Mouse (Mus musculus): ENCODE measurements around the gene Mcub.

Gene Mcub

GRCm38 (mm10) chr3:129948359-129948758 is 21.6 kb downstream of the Mcub start:
- DNase-seq = no peak

- DNase-seq = no peak
Observed at GRCm38 (mm10) chr3:129946217-129946914, 23.6 kb downstream of the Mcub start.

- DNase-seq = no peak
Observed at GRCm38 (mm10) chr3:129943813-129944212, 26.2 kb downstream of the Mcub start.

- DNase-seq = no peak
Observed at GRCm38 (mm10) chr3:129941291-129941690, 28.7 kb downstream of the Mcub start.

- DNase-seq = no peak
Observed at GRCm38 (mm10) chr3:129940780-129941179, 29.2 kb downstream of the Mcub start.

GRCm38 (mm10) chr3:129939058-129939457 is 30.9 kb downstream of the Mcub start:
- DNase-seq = no peak

GRCm38 (mm10) chr3:129937848-129938247 is 32.2 kb downstream of the Mcub start:
- DNase-seq = no peak

GRCm38 (mm10) chr3:129936561-129936960 is 33.4 kb downstream of the Mcub start:
- DNase-seq = no peak

- DNase-seq = no peak
Observed at GRCm38 (mm10) chr3:129932443-129932842, 37.6 kb downstream of the Mcub start.

GRCm38 (mm10) chr3:129930213-129930778 is 39.7 kb downstream of the Mcub start:
- DNase-seq = no peak

GRCm38 (mm10) chr3:129925861-129926260 is 44.1 kb downstream of the Mcub start:
- DNase-seq = no peak

- no peak for DNase-seq
Observed at GRCm38 (mm10) chr3:129923581-129923980, 46.4 kb downstream of the Mcub start.

- DNase-seq = peak; percentile 16
Observed at GRCm38 (mm10) chr3:129918434-129918833, 51.6 kb downstream of the Mcub start.

GRCm38 (mm10) chr3:129917424-129917823 is 52.6 kb downstream of the Mcub start:
- DNase-seq = no peak

- no peak for DNase-seq
Observed at GRCm38 (mm10) chr3:129913241-129913640, 56.8 kb downstream of the Mcub start.

- DNase-seq = no peak
Observed at GRCm38 (mm10) chr3:129912025-129912424, 58.0 kb downstream of the Mcub start.

GRCm38 (mm10) chr3:129904381-129905132 is 65.4 kb downstream of the Mcub start:
- no peak for DNase-seq

- DNase-seq = no peak
Observed at GRCm38 (mm10) chr3:129903866-129904265, 66.1 kb downstream of the Mcub start.

- no peak for DNase-seq
Observed at GRCm38 (mm10) chr3:129903369-129903768, 66.6 kb downstream of the Mcub start.

GRCm38 (mm10) chr3:129901271-129901809 is 68.7 kb downstream of the Mcub start, which contains the start of gene Casp6:
TSS of gene Casp6 (plus strand) at chr3:129901425.
- DNase-seq = peak; percentile 16

- no peak for DNase-seq
Observed at GRCm38 (mm10) chr3:129898886-129899285, 71.1 kb downstream of the Mcub start.

- no peak for DNase-seq
Observed at GRCm38 (mm10) chr3:129896591-129896990, 73.4 kb downstream of the Mcub start.

- DNase-seq = no peak
Observed at GRCm38 (mm10) chr3:129893143-129893542, 76.9 kb downstream of the Mcub start.

- DNase-seq = no peak
Observed at GRCm38 (mm10) chr3:129892003-129892402, 78.0 kb downstream of the Mcub start.
